Mouse (Mus musculus): ENCODE results near the gene Myo5c. TPM values are rescaled to one million over a fixed set of nuclear protein-coding genes. Genes with fewer than 3 reads are reported as not detected.

Gene Myo5c
- total and polyA plus RNA-seq, 3 experiments = 3.8 to 5.2 (median 4.4) TPM

- no peak for DNase-seq (ENCODE audit: extremely low read depth)
- dilution Hi-C loops (cut with MboI; ENCODE audit: extremely low pct_ligation_motif_present, extremely low pct_unique_long_range_greater_than_20kb, low sequenced_read_pairs) = no loop called here
- no peak for TF ChIP-seq TBP (conservative IDR thresholded peaks at IDR 0.05; ENCODE audit: low read depth, low read length)
- no peak for TF ChIP-seq BHLHE40 (IDR thresholded peaks at IDR 0.05; ENCODE audit: low read depth, low read length)
- no peak for TF ChIP-seq E2F4 (IDR thresholded peaks at IDR 0.05; ENCODE audit: insufficient replicate concordance, low read depth, low read length)
- no peak for TF ChIP-seq RAD21 (IDR thresholded peaks at IDR 0.05; ENCODE audit: low read depth, low read length)
- TF ChIP-seq POLR2A (IDR thresholded peaks at IDR 0.05; ENCODE audit: low read depth, low read length) = no peak
- no peak for TF ChIP-seq PAX5 (IDR thresholded peaks at IDR 0.05; ENCODE audit: low read length)
- TF ChIP-seq ZKSCAN1 (IDR thresholded peaks at IDR 0.05; ENCODE audit: borderline replicate concordance, low read depth, low read length) = no peak
- TF ChIP-seq POLR2AphosphoS2 (IDR thresholded peaks at IDR 0.05; ENCODE audit: low read depth, low read length) = no peak
- no peak for TF ChIP-seq CHD2 (IDR thresholded peaks at IDR 0.05; ENCODE audit: low read length)
- TF ChIP-seq NRF1 (IDR thresholded peaks at IDR 0.05; ENCODE audit: low read depth, low read length) = no peak
- TF ChIP-seq GABPA (IDR thresholded peaks at IDR 0.05; ENCODE audit: insufficient replicate concordance, low read depth, low read length) = no peak
- TF ChIP-seq CTCF (conservative IDR thresholded peaks at IDR 0.05 in 1 of 2, IDR thresholded peaks at IDR 0.05 in 1 of 2; ENCODE audit: low read depth in 2 of 2, low read length in 2 of 2) = no peak
- no peak for TF ChIP-seq MXI1 (IDR thresholded peaks at IDR 0.05; ENCODE audit: low read depth, low read length)
- no peak for TF ChIP-seq JUN (IDR thresholded peaks at IDR 0.05; ENCODE audit: insufficient read depth, low read depth, low read length)
- TF ChIP-seq SIN3A (IDR thresholded peaks at IDR 0.05; ENCODE audit: low read length) = no peak
- Histone ChIP-seq H3K4me2 (ENCODE audit: insufficient read depth, low read depth, poor library complexity, severe bottlenecking) (no peak overlapping the region), H3K79me2 (replicated peaks; ENCODE audit: control insufficient read depth, extremely low read depth, insufficient read depth, poor library complexity, severe bottlenecking) (no peaks in the 10 kb centered on the region), H3K36me3 (replicated peaks in 1 of 2; ENCODE audit: control insufficient read depth in 1 of 2, insufficient read depth in 1 of 2, low read length in 1 of 2) (peaks cover 0 to 5% of the 10 kb centered on the region in 2 experiments), H3K27me3 (replicated peaks) (no peaks in the 10 kb centered on the region), H3K4me3 (replicated peaks in 1 of 3; ENCODE audit: low read depth in 2 of 3, low read length in 2 of 3, poor library complexity in 1 of 3) (no peak overlapping the region), H3K4me1 (ENCODE audit: control insufficient read depth in 1 of 2, insufficient read depth in 2 of 2) (peaks cover 0 to 18% of the 10 kb centered on the region in 2 experiments; a peak in 2 of 4 replicates), H3K9me3 (replicated peaks; ENCODE audit: low read length) (no peaks in the 10 kb centered on the region), H3K27ac (ENCODE audit: insufficient read depth, low read depth) (no peak overlapping the region), H3K9ac (ENCODE audit: insufficient read depth, low read depth) (no peak overlapping the region)
- in situ Hi-C loops (cut with MboI; ENCODE audit: low pct_ligation_motif_present, low pct_unique_long_range_greater_than_20kb, low sequenced_read_pairs) = no loop called here
These were observed 90.5 kb downstream of the Myo5c start for GRCm38 (mm10) chr9:75322099-75322885.

DNA sequence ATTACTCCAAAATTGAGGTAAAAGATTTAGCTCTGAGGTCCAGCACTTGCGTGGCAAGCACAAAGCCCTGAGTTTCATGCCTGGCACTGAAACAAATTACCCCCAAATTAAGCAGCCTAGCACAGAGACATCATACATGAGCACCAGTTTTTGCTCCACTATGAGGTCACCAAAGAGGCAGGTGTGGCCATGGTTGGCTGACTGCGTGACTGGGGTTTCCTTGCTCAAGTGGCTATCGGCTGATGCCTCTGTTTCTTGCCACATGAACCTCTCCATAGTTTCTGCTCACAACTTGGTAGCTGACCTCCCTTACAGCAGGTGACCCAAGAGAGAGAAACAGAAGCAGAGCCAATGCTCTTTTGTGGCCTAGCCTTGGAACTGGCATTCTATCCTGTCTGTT is 96.2 kb downstream of the Myo5c start:
- DNase-seq (ENCODE audit: extremely low read depth) = peak; percentile 62
- Histone ChIP-seq H3K9ac (ENCODE audit: insufficient read depth, low read depth) (no peak overlapping the region), H3K27ac (ENCODE audit: insufficient read depth, low read depth) (no peak overlapping the region), H3K79me2 (replicated peaks; ENCODE audit: control insufficient read depth, extremely low read depth, insufficient read depth, poor library complexity, severe bottlenecking) (no peaks in the 10 kb centered on the region), H3K4me1 (ENCODE audit: control insufficient read depth in 1 of 2, insufficient read depth in 2 of 2) (peaks cover 6 to 36% of the 10 kb centered on the region in 2 experiments), H3K27me3 (replicated peaks) (no peaks in the 10 kb centered on the region), H3K36me3 (replicated peaks in 1 of 2; ENCODE audit: control insufficient read depth in 1 of 2, insufficient read depth in 1 of 2, low read length in 1 of 2) (peaks cover 0 to 4% of the 10 kb centered on the region in 2 experiments), H3K9me3 (replicated peaks; ENCODE audit: low read length) (no peaks in the 10 kb centered on the region), H3K4me2 (ENCODE audit: insufficient read depth, low read depth, poor library complexity, severe bottlenecking) (no peak overlapping the region), H3K4me3 (replicated peaks in 1 of 3; ENCODE audit: low read depth in 2 of 3, low read length in 2 of 3, poor library complexity in 1 of 3) (no peak overlapping the region)
- in situ Hi-C loops (cut with MboI; ENCODE audit: low pct_ligation_motif_present, low pct_unique_long_range_greater_than_20kb, low sequenced_read_pairs) = no loop called here
- TF ChIP-seq ETS1 (conservative IDR thresholded peaks at IDR 0.05; ENCODE audit: low read depth, low read length) (peak; percentile 72), JUND (conservative IDR thresholded peaks at IDR 0.05; ENCODE audit: low read depth, low read length) (no peak; the same call in 1 of the 2 replicates), MEF2A (IDR thresholded peaks at IDR 0.05; ENCODE audit: borderline replicate concordance, low read depth, low read length) (no peak), EP300 (IDR thresholded peaks at IDR 0.05; ENCODE audit: low read length) (peak; percentile 21; the same call in 1 of the 2 replicates), BHLHE40 (IDR thresholded peaks at IDR 0.05; ENCODE audit: low read depth, low read length) (peak; percentile 68), TCF12 (IDR thresholded peaks at IDR 0.05; ENCODE audit: low read depth, low read length) (peak; percentile 53; the same call in 1 of the 2 replicates)
- dilution Hi-C loops (cut with MboI; ENCODE audit: extremely low pct_ligation_motif_present, extremely low pct_unique_long_range_greater_than_20kb, low sequenced_read_pairs) = no loop called here

Measured in CH12.LX (cell line).